Mouse (Mus musculus) left cerebral cortex, adult 11 months (tissue): ENCODE data around the gene Ablim1.

Experiments used
- DNase-seq: peaks from one replicate; pipeline ENCODE4 v3.0.0; 2022; ENCODE audit warnings: low spot score

Ablim1 gene

GRCm38 (mm10) chr19:57298006-57298405 lies 16.7 kb downstream of the Ablim1 start:
- DNase-seq, result no peak

GRCm38 (mm10) chr19:57297447-57297846 lies 17.3 kb downstream of the Ablim1 start:
- no peak for DNase-seq

- DNase-seq, result no peak
Measured at GRCm38 (mm10) chr19:57296539-57296938, 18.2 kb downstream of the Ablim1 start.

GRCm38 (mm10) chr19:57295521-57295920 lies 19.2 kb downstream of the Ablim1 start:
- no peak for DNase-seq

- no peak for DNase-seq
Measured at GRCm38 (mm10) chr19:57294356-57294755, 20.4 kb downstream of the Ablim1 start.

- no peak for DNase-seq
Measured at GRCm38 (mm10) chr19:57293737-57294136, 21.0 kb downstream of the Ablim1 start.

- no peak for DNase-seq
Measured at GRCm38 (mm10) chr19:57283310-57283709, 31.4 kb downstream of the Ablim1 start.

GRCm38 (mm10) chr19:57282642-57283041 lies 32.1 kb downstream of the Ablim1 start:
- DNase-seq, result no peak

- no peak for DNase-seq
Measured at GRCm38 (mm10) chr19:57279666-57280065, 35.1 kb downstream of the Ablim1 start.

- DNase-seq, result no peak
Measured at GRCm38 (mm10) chr19:57278263-57278662, 36.5 kb downstream of the Ablim1 start.

- DNase-seq, result no peak
Measured at GRCm38 (mm10) chr19:57277010-57277409, 37.7 kb downstream of the Ablim1 start.

GRCm38 (mm10) chr19:57275166-57275953 lies 39.4 kb downstream of the Ablim1 start:
- DNase-seq, result peak; percentile 70

GRCm38 (mm10) chr19:57274717-57275116 lies 40.0 kb downstream of the Ablim1 start:
- no peak for DNase-seq

- no peak for DNase-seq
Measured at GRCm38 (mm10) chr19:57274286-57274685, 40.4 kb downstream of the Ablim1 start.

GRCm38 (mm10) chr19:57272824-57273613 lies 41.7 kb downstream of the Ablim1 start:
- peak; percentile 59 for DNase-seq

GRCm38 (mm10) chr19:57271757-57272156 lies 43.0 kb downstream of the Ablim1 start:
- DNase-seq, result no peak

GRCm38 (mm10) chr19:57270711-57271110 lies 44.0 kb downstream of the Ablim1 start:
- DNase-seq, result no peak

GRCm38 (mm10) chr19:57269791-57270190 lies 44.9 kb downstream of the Ablim1 start:
- DNase-seq, result no peak

- DNase-seq, result no peak
Measured at GRCm38 (mm10) chr19:57267531-57267930, 47.2 kb downstream of the Ablim1 start.

- no peak for DNase-seq
Measured at GRCm38 (mm10) chr19:57266374-57267085, 48.2 kb downstream of the Ablim1 start.

GRCm38 (mm10) chr19:57264296-57264947 lies 50.3 kb downstream of the Ablim1 start:
- no peak for DNase-seq

GRCm38 (mm10) chr19:57257801-57258200 lies 56.9 kb downstream of the Ablim1 start:
- DNase-seq, result no peak
